In the genomic region with DNA sequence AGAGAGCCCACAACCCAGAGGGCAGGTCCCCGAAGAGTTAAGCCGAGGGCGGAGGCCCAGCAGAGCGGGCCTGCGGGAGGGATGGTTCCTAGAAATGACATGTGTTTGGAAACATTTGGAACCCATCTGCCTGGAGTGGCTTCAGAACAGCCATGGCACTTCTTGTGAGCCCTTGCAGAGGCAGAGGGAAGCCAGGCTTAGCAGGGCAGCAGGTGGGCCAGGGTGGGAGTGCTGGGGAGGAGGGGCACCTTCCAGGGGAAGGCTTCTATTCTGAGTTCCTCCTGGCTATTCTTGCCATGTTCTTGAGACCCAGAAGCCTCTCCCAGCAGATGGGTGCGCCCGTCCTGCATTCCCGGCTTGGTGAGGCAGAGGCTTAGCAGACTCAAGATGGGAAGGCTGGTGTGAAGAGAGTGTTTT, we compare ENCODE assay signal across 8 mouse cellular contexts.
DNase-seq lines count a peak whose midpoint lies in the region; ATAC-seq and TF ChIP-seq lines count a peak whose summit lies in the region.

No protein-coding gene starts in this region.

- 0 out of 2 replicates have a peak overlapping the region, but pooled peaks have one; percentile 6 for H3K9ac ChIP-seq in forebrain, postnatal 0 days
- H3K9ac ChIP-seq in forebrain, embryonic 16.5 days (replicated peaks; ENCODE audit: low read depth, low read length) = no peak overlapping the region
- H3K9ac ChIP-seq in limb, embryonic 11.5 days (ENCODE audit: low read length) = no peak overlapping the region
- peak overlapping the region; percentile 13; the same call in 1 of the 2 replicates for H3K9ac ChIP-seq in stomach, embryonic 15.5 days

- no peak overlapping the region for H3K4me3 ChIP-seq in forebrain, postnatal 0 days (ENCODE audit: low read depth, low read length)
- no peak overlapping the region for H3K4me3 ChIP-seq in forebrain, embryonic 16.5 days (replicated peaks; ENCODE audit: low read length)
- peak overlapping the region; percentile 10; the same call in 1 of the 2 replicates for H3K4me3 ChIP-seq in spleen, adult 2 months (ENCODE audit: extremely low read depth, insufficient read depth, insufficient read length)
- H3K4me3 ChIP-seq in limb, embryonic 11.5 days (ENCODE audit: low read depth, low read length) = no peak overlapping the region
- H3K4me3 ChIP-seq in stomach, embryonic 15.5 days (replicated peaks) = peak overlapping the region; percentile 32

- ATAC-seq in forebrain, postnatal 0 days = no peak
- no peak for ATAC-seq in forebrain, embryonic 16.5 days
- ATAC-seq in limb, embryonic 11.5 days (ENCODE audit: insufficient number of reproducible peaks, low FRiP score, low TSS enrichment, low read depth) = no peak
- no peak for ATAC-seq in stomach, embryonic 15.5 days (ENCODE audit: insufficient read depth, low FRiP score, low read depth)
- no peak for ATAC-seq in megakaryocyte progenitor cell, adult 5-6 weeks (replicated peaks; ENCODE audit: poor library complexity)

- no peaks in the 10 kb centered on the region for H3K9me3 ChIP-seq in forebrain, postnatal 0 days (ENCODE audit: low read length)
- H3K9me3 ChIP-seq in forebrain, embryonic 16.5 days (ENCODE audit: control insufficient read depth, low read length) = no peaks in the 10 kb centered on the region
- H3K9me3 ChIP-seq in limb, embryonic 11.5 days (ENCODE audit: control insufficient read depth, low read length) = no peaks in the 10 kb centered on the region
- no peaks in the 10 kb centered on the region for H3K9me3 ChIP-seq in stomach, embryonic 15.5 days

- H3K27ac ChIP-seq in forebrain, postnatal 0 days (ENCODE audit: low read depth, low read length) = no peak overlapping the region
- H3K27ac ChIP-seq in forebrain, embryonic 16.5 days (ENCODE audit: low read length) = no peak overlapping the region
- H3K27ac ChIP-seq in spleen, adult 2 months (ENCODE audit: insufficient read depth, low read length) = no peak overlapping the region
- H3K27ac ChIP-seq in limb, embryonic 11.5 days (replicated peaks; ENCODE audit: low read depth, low read length) = peak overlapping the region; percentile 21; the same call in 1 of the 2 replicates
- peak overlapping the region; percentile 86 for H3K27ac ChIP-seq in stomach, embryonic 15.5 days

- TF ChIP-seq CTCF in forebrain, postnatal 0 days (IDR thresholded peaks at IDR 0.05; ENCODE audit: low read depth) = no peak
- no peak for TF ChIP-seq CTCF in spleen, adult 2 months (IDR thresholded peaks at IDR 0.05; ENCODE audit: extremely low read depth, insufficient read depth, insufficient read length, insufficient replicate concordance)

- no peaks in the 10 kb centered on the region for H3K27me3 ChIP-seq in forebrain, postnatal 0 days (ENCODE audit: insufficient read depth, low read length)
- no peaks in the 10 kb centered on the region for H3K27me3 ChIP-seq in forebrain, embryonic 16.5 days (replicated peaks; ENCODE audit: control insufficient read depth, insufficient read depth, low read length)
- no peaks in the 10 kb centered on the region for H3K27me3 ChIP-seq in spleen, adult 2 months (ENCODE audit: control insufficient read depth, insufficient read depth, low read length)
- no peaks in the 10 kb centered on the region for H3K27me3 ChIP-seq in limb, embryonic 11.5 days (ENCODE audit: control insufficient read depth, insufficient read depth, low read length)
- H3K27me3 ChIP-seq in stomach, embryonic 15.5 days (replicated peaks) = no peaks in the 10 kb centered on the region

- no peak for DNase-seq in forebrain, postnatal 0 days
- no peak for DNase-seq in spleen, adult 2 months (ENCODE audit: low read depth in 1 of 2, low spot score in 2 of 2)
- DNase-seq in spleen, postnatal 14 days (ENCODE audit: low spot score in 2 of 2) = no peak
- no peak for DNase-seq in limb, embryonic 11.5 days (ENCODE audit: low spot score)
- no peak for DNase-seq in Muller cell, postnatal 12 days (ENCODE audit: inconsistent ontology term)

- peaks cover 9% of the 10 kb centered on the region for H3K36me3 ChIP-seq in forebrain, postnatal 0 days (ENCODE audit: insufficient read depth)
- no peaks in the 10 kb centered on the region for H3K36me3 ChIP-seq in forebrain, embryonic 16.5 days (ENCODE audit: control insufficient read depth, insufficient read depth)
- H3K36me3 ChIP-seq in spleen, adult 2 months (ENCODE audit: control insufficient read depth, insufficient read depth, low read length) = no peaks in the 10 kb centered on the region
- no peaks in the 10 kb centered on the region; the same call in 1 of the 2 replicates for H3K36me3 ChIP-seq in limb, embryonic 11.5 days (ENCODE audit: control insufficient read depth, insufficient read depth, low read length)
- no peaks in the 10 kb centered on the region for H3K36me3 ChIP-seq in stomach, embryonic 15.5 days

- peaks cover 19% of the 10 kb centered on the region for H3K4me1 ChIP-seq in forebrain, postnatal 0 days (ENCODE audit: insufficient read depth)
- H3K4me1 ChIP-seq in forebrain, embryonic 16.5 days (replicated peaks; ENCODE audit: control insufficient read depth, insufficient read depth, low read length) = peaks cover 51% of the 10 kb centered on the region
- H3K4me1 ChIP-seq in spleen, adult 2 months (ENCODE audit: control insufficient read depth, insufficient read depth, insufficient read length) = peaks cover 24% of the 10 kb centered on the region
- H3K4me1 ChIP-seq in limb, embryonic 11.5 days (ENCODE audit: control insufficient read depth, insufficient read depth, low read length) = peaks cover 30% of the 10 kb centered on the region
- peaks cover 56% of the 10 kb centered on the region for H3K4me1 ChIP-seq in stomach, embryonic 15.5 days

- TF ChIP-seq POLR2A in spleen, adult 2 months (IDR thresholded peaks at IDR 0.05; ENCODE audit: low read depth, low read length) = no peak

- H3K4me2 ChIP-seq in forebrain, postnatal 0 days (ENCODE audit: low read depth) = no peak overlapping the region
- no peak overlapping the region for H3K4me2 ChIP-seq in forebrain, embryonic 16.5 days (ENCODE audit: low read length)
- 0 out of 2 replicates have a peak overlapping the region, but pooled peaks have one; percentile 39 for H3K4me2 ChIP-seq in limb, embryonic 11.5 days (ENCODE audit: low read depth, severe bottlenecking)
- peak overlapping the region; percentile 49 for H3K4me2 ChIP-seq in stomach, embryonic 15.5 days

- WGBS in forebrain, postnatal 0 days = 65% methylated on average over 8 of the region's 8 CpGs
- 67% methylated on average over 8 of the region's 8 CpGs for WGBS in forebrain, embryonic 16.5 days
- WGBS in spleen, adult 2 months = 42% methylated on average over 8 of the region's 8 CpGs
- 68% methylated on average over 8 of the region's 8 CpGs for WGBS in limb, embryonic 11.5 days
- WGBS in stomach, embryonic 15.5 days = 39% methylated on average over 8 of the region's 8 CpGs

Comparison
In these comparisons a context has a peak if more than half of its experiments do, and no peak if none do; other contexts are left out.
1. H3K9ac ChIP-seq: peak in forebrain, postnatal 0 days (single experiment) and stomach, embryonic 15.5 days (single experiment); none in forebrain, embryonic 16.5 days (single experiment) and limb, embryonic 11.5 days (single experiment).
2. H3K27ac ChIP-seq: peak in limb, embryonic 11.5 days (single experiment) and stomach, embryonic 15.5 days (single experiment); none in forebrain, postnatal 0 days (single experiment), forebrain, embryonic 16.5 days (single experiment) and spleen, adult 2 months (single experiment).
3. H3K4me2 ChIP-seq: peak in limb, embryonic 11.5 days (single experiment) and stomach, embryonic 15.5 days (single experiment); none in forebrain, postnatal 0 days (single experiment) and forebrain, embryonic 16.5 days (single experiment).
4. H3K4me3 ChIP-seq: peak in spleen, adult 2 months (single experiment) and stomach, embryonic 15.5 days (single experiment); none in forebrain, postnatal 0 days (single experiment), forebrain, embryonic 16.5 days (single experiment) and limb, embryonic 11.5 days (single experiment).